Mouse (Mus musculus): ENCODE data around the gene Pof1b.

The Pof1b gene

DNA sequence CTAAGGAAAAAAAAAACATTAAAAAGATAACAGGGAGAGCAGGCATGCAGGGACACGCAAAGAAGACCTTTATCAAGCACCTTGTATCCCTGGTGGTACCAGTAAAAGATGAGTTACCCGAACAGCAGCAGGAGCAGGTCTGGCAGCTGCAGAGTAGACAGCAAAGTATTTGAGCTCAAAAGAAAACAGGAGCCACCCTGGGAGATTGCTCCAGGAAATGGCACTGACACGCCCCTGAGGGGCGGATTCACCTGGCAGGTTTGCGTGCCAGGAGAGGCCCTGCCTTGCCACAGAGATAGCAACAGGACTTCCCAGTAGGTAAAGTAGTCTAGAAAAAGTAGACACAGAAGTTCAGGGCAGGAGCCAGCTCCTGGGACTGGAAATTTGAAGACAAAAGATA lies at the start of gene Pof1b:
TSS of gene Pof1b (minus strand) at position 144 of the 400 bp plus-strand sequence.
- no peak for DNase-seq

- no peak for DNase-seq
Measured at GRCm38 (mm10) chrX:112716587-112716986, 18.1 kb upstream of the Pof1b start.

GRCm38 (mm10) chrX:112694392-112694791 lies 4.1 kb downstream of the Pof1b start:
- no peak for DNase-seq

DNA sequence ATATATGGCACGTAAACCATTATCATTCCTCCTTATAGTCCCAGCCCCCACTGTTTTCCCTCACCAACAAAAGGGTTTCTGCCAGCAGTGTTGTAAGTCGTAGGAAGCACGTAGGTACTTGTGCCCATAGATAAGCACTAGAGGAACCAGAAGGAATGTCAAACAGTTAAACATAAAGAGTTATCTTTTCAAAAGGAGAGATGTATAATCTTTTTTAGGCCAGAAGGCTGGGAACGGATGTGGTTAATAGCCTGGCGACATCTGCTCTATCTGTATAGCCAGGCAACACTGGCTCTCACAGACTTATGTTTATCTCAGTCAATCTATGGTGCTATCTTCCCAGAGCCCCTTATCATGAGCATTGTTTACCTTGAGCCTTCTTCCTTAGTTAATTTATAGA lies 17.8 kb downstream of the Pof1b start:
- DNase-seq: no peak

- DNase-seq: no peak
Measured at GRCm38 (mm10) chrX:112675525-112675924, 22.9 kb downstream of the Pof1b start.

DNA sequence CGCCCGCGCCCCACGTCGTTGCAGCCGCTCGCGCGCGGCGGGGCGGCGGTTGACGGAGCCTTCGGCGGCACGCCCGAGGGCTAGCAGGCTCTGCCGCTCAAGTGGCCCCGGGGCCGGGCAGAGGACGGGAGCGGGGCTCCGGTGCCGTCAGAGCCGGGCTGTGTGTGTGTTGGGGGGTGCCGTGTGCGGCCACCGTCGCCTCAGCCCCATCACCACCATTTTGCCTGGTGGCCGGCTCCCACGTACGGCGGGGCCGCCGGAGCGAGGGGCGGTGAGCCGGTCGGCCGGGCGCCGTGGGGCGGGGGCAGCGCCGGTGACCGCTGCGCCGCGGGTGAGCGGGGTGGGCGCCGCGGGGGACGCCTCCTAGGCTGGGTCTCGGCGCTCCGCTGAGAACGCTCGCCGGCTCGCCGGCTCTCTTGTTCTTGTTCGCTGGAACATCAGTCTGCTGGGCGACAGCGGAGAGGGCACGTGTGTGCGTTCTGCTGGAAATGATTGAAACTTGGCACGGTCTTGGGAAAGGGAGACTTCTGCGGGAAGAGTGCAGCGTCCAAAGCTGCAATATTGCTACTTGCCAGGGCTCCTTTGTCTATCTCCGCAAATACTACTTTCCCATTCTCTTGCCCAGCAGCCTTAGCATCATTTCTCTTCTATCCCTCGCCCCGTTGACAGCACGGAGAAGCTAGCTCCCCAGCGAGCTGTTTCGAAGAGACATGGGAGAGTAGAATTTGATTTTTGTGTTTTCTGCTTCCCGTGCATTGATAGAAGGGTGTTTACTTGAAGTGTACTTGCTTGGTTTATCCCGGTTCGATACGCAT lies 96.9 kb downstream of the Pof1b start:
- DNase-seq: peak; percentile 42

DNA sequence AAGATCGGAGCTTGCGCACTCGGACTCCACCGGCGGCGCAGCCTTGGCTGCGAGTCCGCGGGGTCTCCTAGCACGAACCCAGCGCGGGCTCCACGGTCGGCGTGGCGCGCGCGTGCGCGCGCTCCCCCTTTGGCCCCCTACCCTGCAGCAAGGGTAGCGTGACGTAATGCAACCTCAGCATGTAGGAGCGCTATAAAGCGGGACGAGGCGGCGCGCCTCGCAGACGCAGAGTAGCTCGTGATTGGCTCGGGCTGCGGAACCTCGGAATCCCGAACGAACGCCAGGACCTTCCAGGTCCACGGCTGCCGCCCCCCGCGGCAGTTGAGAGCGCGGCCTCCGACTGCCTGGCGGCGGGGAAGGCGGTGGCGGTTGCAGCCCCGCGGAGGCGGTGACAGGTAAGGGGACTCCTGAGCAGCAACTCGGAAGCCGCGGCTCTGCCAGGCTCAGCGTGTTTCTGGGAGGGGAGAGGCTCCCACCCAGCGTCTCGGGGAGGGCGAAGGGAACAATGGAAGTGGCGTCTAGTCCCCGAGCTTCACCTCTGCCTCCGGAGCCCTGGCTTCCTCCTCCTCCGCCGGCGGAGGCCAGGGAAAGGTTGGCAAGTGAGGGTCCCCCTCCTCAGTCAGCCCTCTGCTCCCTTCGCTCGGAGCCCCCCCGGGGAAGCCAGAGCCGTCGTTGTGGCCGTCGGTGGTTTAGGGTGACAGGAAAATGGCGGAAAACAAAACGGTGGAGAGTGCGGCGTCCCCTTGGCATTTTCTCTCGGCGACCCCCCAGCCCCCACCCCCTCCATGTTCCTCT lies 97.7 kb downstream of the Pof1b start, which contains the start of gene Zfp711:
TSS of gene Zfp711 (plus strand) at position 16 of the 795 bp plus-strand sequence.
- DNase-seq: peak; percentile 58
